Mouse (Mus musculus) ZHBTc4 (cell line): ENCODE measurements around the gene Dab1.

Source experiments
- DNase-seq: peaks from one replicate; pipeline ENCODE4 v3.0.0-alpha.2; 2011; ENCODE audit warnings: low read depth, low spot score

Gene Dab1

DNA sequence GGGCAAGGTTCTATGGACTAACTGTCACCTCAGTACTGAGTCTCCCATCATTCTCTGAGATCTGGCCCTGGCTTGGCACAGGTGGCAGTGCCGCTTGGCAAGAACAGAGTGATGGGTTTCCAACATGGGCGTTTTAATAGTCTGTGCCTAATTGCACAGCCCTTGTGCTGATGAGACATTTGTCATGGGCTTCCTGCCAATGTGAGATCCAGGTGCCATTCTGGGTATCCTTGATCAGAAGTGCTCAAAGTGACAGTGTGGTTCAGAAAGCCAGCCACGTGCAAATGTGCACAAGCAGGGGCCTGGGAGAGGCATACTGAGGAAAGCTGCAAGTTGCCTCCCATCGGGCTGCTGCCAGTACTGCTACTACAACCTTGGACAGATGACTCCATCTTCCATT lies 203.5 kb downstream of the Dab1 start:
- no peak for DNase-seq

DNA sequence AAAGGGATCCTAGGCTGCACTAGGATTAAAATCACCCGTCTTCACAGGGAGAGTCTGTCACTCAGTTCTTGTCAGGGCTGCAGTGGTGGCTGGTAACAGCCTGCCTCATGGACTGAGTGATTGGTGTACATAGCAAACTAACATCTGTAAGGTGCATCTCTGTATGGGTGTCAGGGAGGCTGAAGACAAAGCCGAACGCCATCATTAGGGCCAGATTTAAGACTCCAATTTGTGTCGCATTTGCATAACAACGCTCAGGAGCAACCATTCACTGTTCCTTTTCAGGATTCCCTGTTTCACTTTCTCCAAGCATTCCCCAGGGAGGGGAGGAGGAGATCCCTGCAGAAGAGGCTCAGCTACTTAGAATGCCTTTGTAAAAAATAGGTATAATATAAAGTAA lies 219.2 kb downstream of the Dab1 start:
- DNase-seq = peak; percentile 89

DNA sequence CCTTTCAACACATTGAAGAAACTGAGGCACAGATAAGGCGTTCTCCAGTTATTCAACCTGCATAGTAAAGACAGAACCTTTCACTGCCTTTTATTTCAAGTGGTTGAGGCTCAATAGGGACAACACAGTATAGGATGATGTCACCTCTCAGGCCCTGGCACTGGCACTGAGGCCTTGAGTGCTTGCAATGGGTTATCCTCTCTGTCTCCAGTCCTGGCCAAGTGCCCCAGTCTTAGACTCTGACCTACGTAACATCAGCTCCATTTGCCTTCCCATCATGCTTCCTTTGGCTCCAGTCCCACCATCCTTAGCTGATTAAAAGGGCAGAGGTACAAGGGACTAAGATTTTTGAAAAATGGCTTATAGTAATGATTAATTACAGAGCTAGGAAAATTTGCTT lies 220.4 kb downstream of the Dab1 start:
- DNase-seq = no peak

DNA sequence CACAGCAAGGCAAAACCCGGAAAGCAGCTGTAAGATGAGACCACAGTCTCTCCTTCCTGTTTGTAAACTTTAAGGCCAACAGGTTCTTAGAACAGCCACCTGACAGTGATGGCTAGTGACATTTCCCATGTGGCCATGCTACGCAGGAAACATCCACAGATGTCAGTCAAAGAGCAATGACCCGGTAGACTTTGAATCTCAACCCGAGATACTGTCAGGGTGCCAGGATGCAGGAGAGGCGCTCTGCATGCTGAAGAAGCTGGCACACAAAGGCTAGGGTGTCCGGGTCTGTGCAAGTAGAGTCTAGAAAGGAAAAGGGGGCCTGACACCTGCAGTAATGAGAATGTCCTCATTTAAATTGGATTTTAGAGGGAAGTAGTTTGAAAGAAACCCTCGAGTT lies 222.0 kb downstream of the Dab1 start:
- no peak for DNase-seq

DNA sequence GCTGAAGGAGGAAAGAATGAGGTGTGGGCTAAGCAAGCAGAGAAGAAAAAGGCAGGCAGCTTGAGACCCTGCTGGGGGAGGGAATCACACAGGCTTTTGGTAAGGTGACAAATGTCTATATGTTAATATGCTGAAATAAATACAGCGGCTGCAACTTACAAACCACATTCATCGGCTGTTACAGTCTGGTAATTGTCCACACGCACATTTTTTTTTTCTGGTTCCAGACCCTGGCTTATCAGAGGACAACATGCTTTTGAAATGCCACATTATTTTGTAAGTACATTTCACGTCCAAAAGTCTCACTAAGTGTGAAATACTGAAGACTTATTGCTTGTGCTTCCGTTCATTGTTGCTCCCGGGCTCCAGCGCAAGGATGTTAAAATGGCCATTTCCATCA lies 225.5 kb downstream of the Dab1 start:
- DNase-seq = no peak

DNA sequence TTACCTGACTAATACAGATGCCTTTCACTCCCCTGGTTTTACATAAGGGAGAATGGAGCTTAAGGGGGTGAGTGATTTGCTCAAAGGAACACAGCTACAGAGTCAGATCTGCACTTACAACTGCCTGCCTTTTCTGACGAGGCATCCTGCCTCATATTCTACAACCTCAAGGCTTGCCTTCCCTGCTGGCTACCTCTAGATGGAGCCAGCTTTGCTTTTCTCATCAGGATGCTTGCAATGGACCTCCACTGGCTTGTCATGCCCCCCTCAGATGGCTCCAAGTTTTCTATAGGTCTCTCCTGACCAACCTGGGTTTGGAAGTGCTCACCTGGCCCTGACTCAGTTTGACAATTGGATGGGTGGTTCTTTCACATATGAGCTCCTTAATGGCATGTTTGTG lies 238.0 kb downstream of the Dab1 start:
- peak; percentile 4 for DNase-seq

DNA sequence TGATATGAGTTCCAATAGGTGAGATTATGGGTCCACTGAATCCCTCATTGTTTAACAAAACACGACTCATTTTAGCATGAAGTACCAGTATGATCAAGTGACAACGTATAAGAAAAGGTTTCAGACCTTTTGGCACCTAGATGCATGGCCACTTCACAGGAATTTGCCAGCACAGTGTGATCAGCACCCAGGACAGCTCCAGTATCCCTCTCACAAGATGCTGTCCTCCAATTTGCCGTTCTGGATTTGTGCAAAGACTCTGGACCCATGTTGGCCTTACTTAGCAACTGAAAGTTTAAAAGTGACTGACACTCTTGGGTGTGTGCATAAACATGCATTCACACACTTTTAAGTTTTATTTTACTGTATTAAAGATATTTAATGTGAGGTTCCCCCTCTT lies 256.4 kb downstream of the Dab1 start:
- DNase-seq = peak; percentile 45

DNA sequence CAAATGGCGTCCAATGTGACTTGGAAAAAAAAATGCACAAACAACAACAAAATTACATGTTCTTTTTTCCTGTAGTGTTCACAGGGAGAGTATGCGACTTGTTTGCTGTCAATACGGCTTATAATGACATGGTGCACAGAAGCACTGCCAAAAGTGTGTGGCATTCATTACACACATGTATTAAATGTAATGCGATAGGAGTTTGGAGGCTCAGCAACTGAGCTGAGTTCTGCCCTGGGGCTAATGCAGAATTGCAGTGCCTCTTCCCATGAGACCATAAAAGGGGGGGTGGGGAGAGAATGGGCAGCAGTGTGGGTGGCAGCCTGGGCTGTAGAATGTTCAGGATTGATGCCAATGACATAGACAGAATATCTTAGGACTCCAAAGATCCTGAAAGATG lies 259.7 kb downstream of the Dab1 start:
- no peak for DNase-seq

DNA sequence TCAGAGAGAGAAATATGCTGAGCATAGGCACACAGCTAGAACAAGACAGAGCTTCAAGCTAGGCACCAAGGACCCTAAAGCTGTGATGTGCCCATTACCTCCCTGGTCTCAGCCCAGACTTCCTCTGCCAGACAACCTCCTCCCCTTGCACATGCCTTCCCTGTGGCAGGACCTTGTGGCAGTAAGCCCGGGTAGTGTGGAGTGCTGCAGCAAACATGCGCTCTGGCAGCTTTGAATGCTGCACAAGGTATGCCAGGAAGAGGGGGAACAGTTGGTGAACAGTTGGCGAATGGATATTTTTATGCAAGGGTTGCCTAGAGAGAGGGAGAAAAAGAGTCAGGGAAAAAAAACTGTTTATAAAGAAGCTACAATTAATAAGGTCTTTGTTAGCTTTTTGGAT lies 262.5 kb downstream of the Dab1 start:
- no peak for DNase-seq

DNA sequence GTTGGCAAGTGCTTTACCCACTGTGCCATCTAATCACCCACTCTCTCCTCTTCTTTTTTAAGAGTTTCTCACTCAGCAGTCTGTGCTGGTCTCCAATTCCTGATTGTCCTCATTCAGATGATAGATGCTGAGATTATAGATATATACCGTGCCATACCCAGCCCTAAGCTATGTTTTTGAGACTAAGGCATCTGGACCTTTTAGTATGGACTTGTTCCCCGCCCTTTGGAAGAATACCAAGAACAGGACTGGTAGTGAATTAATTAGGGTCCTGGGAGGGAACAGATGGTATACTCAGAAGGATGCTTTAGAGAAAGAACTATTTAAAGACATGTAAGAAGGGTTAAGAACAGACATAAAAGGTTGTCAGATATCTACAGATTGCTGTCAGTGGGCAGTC lies 268.9 kb downstream of the Dab1 start:
- DNase-seq = no peak

DNA sequence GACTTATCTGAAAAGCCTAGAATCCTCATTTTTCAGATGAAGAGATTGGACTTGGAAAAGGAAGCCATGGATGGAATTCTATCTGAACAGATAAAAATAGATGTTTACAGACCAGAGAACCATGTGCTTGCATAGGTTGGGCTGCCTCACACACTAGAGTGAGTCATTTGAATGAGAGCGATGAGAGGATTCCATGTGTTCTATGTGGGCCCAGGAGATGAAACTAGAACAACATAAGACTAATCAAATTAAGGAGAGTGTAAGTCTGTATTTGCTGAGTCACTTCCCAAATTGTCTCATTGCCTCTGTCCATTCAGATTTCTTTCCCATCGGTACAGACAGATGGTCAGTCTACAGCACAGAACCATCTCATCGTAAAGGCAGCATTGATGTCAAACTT lies 270.0 kb downstream of the Dab1 start:
- no peak for DNase-seq

DNA sequence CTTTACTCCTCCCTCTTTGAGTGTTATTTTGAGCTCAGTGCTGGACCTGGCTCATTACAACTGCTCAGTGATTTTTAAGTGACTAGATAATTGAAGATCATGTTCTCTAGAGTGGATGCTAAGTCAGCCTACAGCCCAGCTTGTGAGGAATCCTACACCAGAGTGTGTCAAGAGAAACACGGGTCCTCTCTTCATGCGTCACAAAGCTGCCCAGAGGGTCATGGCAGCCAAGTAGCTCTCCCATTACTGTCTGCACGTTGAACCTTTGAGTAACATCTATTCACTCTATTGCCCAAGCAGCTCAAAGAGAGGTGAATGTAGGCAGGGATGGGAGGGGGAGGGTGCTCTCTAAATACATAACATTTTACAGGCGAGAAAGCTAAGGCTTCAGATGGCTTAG lies 277.6 kb downstream of the Dab1 start:
- no peak for DNase-seq

DNA sequence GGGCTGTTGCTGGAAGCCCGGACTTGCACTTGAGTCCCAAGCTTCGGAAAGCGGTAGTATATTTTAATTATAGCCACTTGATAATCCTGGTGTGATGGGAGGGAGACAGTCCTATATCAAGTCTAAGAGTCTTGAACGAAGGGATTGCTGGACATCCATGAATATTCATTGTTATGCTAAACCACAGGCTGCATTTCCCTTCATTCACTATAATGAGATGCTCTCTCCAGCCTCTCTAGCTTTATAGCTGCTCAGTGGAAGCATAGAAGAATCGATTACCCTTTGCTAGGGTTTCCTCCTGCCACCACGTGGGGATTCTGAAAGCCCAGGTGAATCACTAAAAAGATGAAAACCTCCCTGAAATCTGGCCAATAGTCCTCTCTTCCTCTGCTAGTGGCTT lies 278.5 kb downstream of the Dab1 start:
- no peak for DNase-seq

DNA sequence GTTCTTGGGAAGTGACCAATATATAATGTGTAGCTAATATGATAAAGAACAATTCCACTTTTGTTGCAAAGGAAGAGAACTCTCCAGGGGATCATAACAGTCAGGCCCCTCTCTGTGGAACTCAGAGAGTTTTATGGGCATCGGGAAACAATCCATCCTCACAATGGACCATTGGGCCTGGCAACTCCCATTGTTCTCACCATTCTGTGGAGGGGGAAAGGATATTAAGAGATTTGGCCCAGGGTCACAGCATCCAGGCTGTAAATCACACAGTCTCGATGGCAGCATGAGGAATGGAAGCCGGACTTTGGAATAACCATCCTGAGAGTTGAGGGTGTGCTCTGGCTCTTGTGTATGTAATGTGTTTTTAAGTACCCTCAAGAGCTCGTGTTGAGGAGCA lies 292.3 kb downstream of the Dab1 start:
- no peak for DNase-seq

DNA sequence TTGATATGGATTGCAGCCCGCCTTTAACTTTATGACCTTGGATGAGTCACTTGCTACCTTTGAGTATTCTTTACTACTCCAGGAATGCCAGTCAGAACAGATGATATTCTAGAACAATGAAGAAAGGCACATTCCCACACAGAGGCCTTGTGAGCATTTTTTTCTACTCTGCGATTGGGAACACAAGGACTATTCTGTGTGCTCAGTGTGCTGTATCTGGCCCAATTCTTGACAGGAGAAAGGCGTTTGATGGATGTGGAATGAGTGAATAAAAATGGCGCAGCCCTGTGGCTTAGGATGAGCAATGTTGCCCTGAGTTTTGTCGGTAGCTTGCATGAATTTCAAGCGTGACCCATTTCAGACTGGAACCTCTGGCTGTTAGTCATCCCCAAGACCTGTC lies 292.9 kb downstream of the Dab1 start:
- DNase-seq = no peak

DNA sequence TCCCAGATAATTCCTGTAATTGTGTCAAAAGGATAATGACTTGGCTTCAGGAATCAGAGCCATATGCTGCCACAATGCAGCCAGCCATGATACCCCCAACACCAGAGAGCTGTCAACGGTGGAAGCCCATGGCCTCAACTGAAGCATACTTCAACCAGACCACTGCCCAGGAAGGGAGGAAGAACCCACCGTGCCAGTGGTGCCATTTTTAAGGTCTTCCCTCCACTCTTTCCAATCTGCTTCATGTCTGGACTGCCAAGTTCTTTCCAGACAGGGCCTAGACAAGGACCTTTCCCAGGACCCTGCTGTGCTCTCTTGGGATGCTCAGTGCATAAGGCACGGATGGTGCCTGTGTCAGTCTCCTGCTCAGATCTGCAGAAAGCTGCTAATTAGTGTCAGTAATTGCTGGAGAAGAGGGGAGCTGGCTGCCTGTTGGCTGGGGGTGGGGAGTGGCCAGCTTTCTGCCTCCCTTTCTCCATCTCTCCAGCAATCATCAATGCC lies 303.3 kb downstream of the Dab1 start:
- DNase-seq = no peak

DNA sequence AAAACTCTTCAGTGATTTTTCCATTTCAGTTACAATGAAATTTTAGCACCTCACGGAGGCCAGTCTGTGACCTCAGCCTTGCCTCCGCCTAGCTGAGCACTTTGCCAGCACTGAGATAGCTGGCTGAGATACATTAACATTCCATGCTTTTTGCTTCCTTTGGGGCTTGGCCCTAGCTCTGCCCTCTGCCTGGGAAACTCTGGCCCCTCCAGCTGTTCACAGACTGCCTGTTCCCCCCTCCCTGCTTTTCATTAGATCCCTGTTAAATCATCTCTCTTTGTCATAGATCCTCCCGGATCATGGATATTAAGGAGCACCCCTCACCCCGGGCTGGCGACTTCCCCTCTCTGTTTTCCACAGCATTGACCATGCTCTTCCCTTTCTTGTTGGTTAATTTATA lies 307.5 kb downstream of the Dab1 start:
- DNase-seq = no peak

DNA sequence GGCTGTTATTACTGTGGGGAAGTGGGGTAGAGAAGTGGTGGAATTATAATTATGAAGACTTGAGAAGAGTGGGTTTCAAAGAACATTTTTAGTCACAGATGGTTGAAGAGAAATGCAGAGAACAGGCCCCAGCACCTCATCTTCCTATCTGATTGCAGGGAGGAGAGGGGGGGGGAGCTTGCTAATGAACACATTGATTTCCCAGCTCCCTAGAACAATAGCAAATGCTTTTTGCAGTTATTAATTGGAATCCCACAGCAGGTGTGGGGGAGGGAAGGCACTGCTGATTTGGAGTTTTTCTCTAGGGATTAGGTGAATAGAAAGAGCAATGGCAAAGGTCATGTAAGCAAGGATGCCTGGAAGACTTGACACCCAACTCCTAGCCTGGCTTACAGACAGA lies 310.5 kb downstream of the Dab1 start:
- DNase-seq = no peak

DNA sequence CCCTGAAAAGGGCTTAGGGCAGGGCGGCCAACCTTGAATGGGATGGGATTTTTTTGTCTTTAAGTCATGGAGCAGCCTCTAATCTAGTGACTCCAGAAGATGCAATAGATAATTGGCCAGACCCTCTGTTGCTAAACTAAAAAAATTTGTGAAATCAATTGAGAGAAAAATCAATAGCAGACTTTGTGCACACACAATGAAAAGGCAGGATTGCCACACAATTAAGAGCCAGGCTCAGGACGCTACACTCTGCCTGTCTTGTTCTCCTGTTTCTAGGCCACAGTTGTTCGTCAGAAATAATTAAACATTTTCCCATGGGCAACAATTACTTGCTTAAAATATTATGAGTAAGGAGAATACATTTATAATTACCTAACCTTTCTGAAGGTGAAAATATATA lies 315.2 kb downstream of the Dab1 start:
- DNase-seq = no peak

DNA sequence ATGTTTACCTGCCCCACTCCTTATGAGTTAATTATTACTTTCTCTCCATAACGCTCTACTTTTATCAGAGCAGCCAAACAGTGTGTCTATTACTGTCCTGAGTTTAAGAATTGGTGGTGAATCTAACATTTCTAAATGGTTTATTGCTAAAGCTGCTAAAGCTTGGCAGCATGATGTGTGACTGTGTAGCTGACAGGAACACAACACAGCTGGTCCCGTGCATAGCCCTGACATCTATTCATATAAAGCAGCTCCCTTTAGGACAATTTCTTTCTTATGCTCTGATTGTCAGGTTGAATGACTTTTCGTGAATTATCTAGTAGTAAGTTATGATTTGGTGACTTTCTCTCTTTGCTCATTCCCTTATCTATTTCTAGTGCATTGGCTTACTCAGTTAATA lies 329.1 kb downstream of the Dab1 start:
- DNase-seq = no peak

DNA sequence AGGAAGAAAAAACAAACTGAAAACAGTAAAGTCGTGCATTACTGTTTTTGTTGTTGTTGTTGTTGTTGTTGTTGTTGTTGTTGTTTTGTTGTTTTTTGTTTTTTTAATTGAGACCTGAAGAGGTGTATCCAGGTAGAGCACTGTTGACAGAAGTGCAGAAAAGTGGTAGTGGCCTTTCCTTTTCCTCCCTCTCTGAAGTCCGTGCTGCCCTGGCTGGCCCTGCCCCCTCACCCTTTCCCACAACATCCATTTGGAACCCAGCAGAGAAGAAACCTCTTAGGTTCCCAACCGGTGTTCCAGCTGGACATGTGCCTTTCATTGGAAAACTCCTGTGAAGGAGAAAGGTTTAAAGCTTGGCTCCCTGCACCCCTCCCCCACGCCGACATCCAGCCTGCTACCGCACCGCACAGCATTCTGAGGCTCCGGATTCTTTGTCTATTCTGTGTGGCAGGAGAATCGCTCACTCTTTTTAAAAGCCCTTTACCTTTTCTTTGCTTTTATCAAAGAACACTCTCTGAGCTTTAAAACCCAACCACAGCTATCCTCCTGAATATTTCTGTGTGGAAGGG lies 334.6 kb downstream of the Dab1 start:
- peak; percentile 4 for DNase-seq

DNA sequence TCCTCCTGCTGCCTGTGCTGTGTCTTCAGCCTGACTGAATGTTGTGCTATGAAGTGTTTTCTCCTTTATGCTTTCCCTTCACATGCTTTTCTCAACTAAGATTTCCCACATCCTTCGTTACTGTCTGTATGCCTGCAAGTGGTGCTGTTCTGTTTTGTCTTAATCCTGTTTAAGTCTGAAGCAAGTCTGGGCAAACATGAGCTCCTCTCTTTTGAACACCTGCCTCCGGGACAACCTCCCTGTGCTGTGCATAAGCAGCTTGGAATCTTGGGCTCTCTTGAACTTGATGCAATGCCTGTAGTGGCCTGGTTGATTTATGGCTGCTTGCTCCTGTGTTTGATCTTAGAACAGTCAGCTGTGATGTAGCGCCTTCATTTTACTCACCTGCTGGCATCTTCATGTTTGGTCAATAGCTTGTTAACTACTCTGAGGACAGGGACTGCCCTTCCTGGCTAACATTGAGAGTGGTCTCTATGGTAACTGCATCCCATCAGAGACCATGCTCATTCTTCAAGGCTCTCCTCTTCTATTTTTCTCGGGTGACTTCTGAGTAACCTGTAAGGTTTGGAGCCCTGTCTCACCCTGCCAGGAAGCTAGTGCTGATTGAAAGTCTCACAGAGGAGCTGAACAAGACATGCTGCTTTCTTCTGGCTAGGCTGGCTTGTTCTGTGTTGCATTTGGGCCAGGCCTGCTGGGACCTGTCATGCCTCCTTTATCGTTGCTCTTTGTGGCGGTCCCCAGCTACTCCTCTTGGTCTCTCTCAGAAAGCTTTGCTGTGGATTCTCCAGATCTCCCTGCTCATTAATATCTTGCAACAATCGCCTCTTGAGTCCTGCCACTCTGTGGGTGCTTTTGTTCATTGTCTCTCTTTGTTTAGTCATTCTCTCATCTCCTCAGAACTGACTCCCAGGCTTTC lies 342.2 kb downstream of the Dab1 start:
- no peak for DNase-seq

DNA sequence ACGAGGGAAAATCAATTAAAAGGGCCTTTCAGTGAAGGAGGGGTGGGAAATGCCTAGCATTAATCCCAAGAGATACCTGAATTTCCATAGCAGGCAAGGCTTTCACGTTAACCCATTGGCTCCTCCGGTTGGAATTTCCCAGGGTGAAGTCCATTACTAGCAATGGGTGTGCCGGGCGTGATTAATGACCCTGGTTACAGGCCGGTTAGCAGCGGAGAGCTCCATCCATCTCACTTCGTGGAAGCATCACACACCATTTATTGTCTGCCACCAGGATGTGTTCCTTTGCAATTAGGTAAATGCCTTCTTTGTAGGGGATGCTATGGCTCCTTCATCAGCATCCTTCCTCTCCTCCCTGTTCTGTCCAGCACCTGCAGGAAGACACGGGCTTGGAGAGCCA lies 350.7 kb downstream of the Dab1 start:
- DNase-seq = no peak
